Mouse (Mus musculus): ENCODE data around the gene Drg2. TPM values are rescaled to one million over a fixed set of nuclear protein-coding genes. Genes with fewer than 3 reads are reported as not detected.

Gene Drg2
- 86.5 and 92.2 TPM in 2 replicates for polyA plus RNA-seq (2015; fragmentation: Nextera tagmentation; extraction: Ambion mirVana)

DNA sequence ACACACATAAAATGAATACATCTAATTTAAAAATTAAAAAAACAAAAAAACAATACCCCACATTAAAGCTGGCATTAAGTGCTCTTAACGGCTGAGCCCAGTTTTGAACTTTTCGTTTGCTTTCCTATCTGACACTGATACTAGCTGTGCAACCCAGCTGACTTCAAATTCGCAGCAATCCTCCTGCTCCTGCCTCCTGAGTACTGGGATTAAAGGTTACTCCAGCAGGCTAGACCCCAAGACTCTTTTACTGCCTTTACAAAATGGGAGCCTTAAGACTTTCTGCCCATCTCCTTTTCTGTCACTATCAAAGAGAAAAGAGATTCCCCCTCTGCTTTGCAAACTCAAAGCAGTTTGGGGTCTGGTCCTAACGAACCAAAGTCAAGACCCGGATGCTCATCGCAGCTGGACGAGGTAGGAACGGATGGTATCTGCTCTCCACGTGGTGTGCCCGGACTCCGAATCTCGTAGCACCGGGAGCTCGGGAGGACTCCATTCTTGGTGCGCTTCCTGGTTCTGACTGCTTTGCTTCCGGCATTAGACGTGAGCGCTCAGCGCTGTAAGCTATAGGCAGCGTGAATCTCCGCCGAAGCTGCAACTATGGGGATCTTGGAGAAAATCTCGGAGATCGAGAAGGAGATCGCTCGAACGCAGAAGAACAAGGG, at the start of gene Drg2:
Gene Drg2 (plus strand): TSS at position 512 of the 665 bp plus-strand sequence.
- Histone ChIP-seq H3K4me1 (replicated peaks) (peaks cover 25% of the 10 kb centered on the region), H3K4me3 (peak within 1 kb of the TSS; percentile 76), H3K9ac (peak within 1 kb of the TSS; percentile 92), H3K9me3 (no peaks in the 10 kb centered on the region), H3K27me3 (no peaks in the 10 kb centered on the region), H3K36me3 (peaks cover 31% of the 10 kb centered on the region), H3K4me2 (peak within 1 kb of the TSS; percentile 80), H3K27ac (peak within 1 kb of the TSS; percentile 82)
- ATAC-seq (ENCODE audit: low FRiP score) = peak; percentile 93
- WGBS = 5% methylated on average over 27 of the region's 27 CpGs

DNA sequence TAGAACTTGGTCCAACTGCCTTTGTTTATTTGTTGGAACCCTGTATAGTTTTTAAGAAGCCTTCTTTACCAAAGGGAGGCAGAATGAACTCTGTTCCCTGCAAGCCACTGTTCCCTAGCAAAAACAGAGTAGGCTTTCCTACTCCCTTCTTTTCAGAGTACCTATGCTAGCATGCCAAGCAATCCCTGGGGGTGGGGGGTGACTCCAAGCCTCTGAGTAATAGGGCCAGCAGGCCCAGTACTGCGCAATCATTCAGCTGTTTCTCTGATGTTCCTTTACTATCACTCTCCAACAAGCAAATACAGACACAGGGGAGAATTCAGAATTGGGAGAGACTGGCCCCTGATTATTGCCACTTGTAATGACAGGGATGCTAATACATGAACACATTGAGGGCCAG, 47.8 kb upstream of the Drg2 start:
- 96% methylated on average over 1 of the region's 1 CpGs for WGBS

DNA sequence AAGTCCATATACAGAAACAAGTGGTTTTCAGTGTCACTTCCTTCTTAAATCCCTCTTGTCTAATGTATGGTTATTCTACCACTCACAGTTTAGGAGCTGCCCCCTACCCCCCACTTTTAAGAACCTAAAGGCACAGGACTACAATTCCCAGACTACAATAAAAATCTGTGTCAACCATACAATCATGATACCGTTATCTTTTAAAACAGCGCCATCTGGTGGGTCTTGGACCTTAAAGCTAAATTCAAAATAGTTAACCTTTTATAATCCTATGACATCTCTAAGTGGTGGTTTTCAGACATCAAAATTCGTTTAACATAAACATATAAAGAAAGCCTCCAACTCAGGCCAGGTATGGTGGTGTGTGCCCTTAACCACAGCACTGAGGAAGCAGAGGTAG, 42.2 kb upstream of the Drg2 start:
- no peaks in the 10 kb centered on the region for H3K27me3 ChIP-seq
- no peak for ATAC-seq (ENCODE audit: low FRiP score)
- H3K4me3 ChIP-seq = no peak overlapping the region
- 12% methylated on average over 3 of the region's 3 CpGs for WGBS
- H3K36me3 ChIP-seq = peaks cover 22% of the 10 kb centered on the region
- H3K4me1 ChIP-seq (replicated peaks) = peaks cover 23% of the 10 kb centered on the region
- no peak overlapping the region for H3K9ac ChIP-seq
- H3K27ac ChIP-seq = no peak overlapping the region
- H3K4me2 ChIP-seq = no peak overlapping the region
- no peaks in the 10 kb centered on the region for H3K9me3 ChIP-seq

More for the DNA sequence above, 47.8 kb upstream of the Drg2 start:
- H3K9me3 ChIP-seq = no peaks in the 10 kb centered on the region
- ATAC-seq (ENCODE audit: low FRiP score) = no peak
- H3K36me3 ChIP-seq = peaks cover 75% of the 10 kb centered on the region
- no peak overlapping the region for H3K4me3 ChIP-seq
- no peaks in the 10 kb centered on the region for H3K4me1 ChIP-seq (replicated peaks)
- no peak overlapping the region for H3K27ac ChIP-seq
- no peaks in the 10 kb centered on the region for H3K27me3 ChIP-seq
- no peak overlapping the region for H3K9ac ChIP-seq
- no peak overlapping the region for H3K4me2 ChIP-seq

DNA sequence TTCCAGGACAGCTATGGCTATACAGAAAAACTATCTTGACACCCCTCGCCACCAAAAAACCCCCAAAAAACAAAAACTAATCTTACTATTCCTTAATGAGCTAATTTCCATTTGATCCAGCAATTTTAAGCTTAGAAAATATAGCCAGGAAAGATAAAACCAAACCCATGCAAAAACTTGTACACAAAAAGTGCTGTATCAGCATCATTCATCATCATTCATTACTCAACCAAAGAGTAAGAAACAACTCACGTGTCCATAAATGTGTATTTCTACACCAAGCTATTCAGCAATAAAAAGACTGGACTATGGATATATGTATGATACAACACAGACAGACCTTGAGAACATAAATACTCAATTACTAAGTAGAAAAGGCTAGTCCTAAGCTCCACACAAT, 41.5 kb upstream of the Drg2 start:
- Histone ChIP-seq H3K36me3 (peaks cover 15% of the 10 kb centered on the region), H3K9me3 (no peaks in the 10 kb centered on the region), H3K4me2 (no peak overlapping the region), H3K4me3 (no peak overlapping the region), H3K4me1 (replicated peaks) (peaks cover 23% of the 10 kb centered on the region), H3K9ac (no peak overlapping the region), H3K27me3 (no peaks in the 10 kb centered on the region), H3K27ac (no peak overlapping the region)
- no peak for ATAC-seq (ENCODE audit: low FRiP score)
- WGBS = 86% methylated on average over 2 of the region's 2 CpGs

DNA sequence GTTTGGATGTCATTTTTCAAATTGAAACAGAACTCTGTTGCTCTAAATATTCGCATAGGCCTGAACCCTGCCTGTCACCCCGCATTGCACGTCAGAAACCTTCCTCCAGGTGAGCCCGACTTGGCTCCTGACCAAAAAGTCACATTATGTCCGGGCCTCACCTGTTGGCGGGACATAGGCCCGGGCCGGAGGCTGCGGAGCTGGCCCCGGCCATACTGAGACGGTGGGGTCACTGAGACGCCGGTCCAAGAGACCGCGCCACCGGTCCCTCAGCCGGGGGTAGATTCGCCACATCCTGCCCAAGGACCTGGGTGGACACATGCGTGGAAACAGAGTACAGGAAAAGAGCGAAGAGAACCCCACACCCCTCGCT, 37.8 kb upstream of the Drg2 start:
- Histone ChIP-seq H3K27me3 (no peaks in the 10 kb centered on the region), H3K9me3 (no peaks in the 10 kb centered on the region), H3K4me1 (replicated peaks) (peaks cover 38% of the 10 kb centered on the region), H3K9ac (peak overlapping the region; percentile 86), H3K4me3 (peak overlapping the region; percentile 79), H3K27ac (peak overlapping the region; percentile 84), H3K4me2 (peak overlapping the region; percentile 81), H3K36me3 (no peaks in the 10 kb centered on the region)
- WGBS = 1% methylated on average over 21 of the region's 21 CpGs
- ATAC-seq (ENCODE audit: low FRiP score) = no peak; the same call in 1 of the 2 replicates

DNA sequence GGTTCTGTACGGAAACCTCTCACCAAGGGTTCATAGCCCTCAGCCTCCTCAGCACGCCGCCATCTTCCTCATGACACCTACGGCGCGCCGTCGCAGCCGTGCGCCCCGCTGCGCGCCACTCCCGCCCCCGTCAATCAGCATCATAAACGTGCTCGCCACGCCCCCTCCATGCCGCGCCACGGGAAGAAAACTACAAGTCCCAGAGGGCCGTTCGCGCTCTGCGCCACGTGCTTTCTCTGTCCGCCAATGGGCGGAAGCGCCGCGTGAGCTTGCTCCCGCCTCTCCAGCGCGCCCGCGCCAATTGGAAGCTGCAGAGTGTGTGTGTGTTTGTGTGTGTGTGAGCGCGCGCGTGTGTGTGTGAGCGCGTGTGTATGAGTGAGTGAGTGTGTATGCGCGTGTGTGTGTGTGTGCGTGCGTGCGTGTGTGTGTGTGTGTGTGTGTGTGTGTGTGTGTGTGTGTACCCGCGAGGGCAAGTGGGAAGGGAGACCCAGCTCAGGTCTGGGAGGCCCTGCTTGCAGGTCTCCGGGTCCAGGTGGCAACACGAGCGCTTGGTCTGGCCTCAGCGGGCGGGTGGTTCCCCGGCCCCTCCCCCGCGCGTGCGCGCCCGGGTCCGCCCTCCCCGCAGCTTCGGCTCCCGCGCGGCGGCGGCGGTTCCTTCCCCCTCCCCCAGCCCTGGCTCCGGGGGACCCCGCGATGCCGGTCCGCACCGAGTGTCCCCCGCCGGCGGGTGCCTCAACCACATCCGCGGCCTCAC, 37.3 kb upstream of the Drg2 start, which contains the start of gene Gid4:
Gene Gid4 (plus strand): TSS at position 183 of the 754 bp plus-strand sequence.
- H3K4me3 ChIP-seq = peak within 1 kb of the TSS; percentile 79
- WGBS = under 1% methylated on average over 66 of the region's 81 CpGs
- H3K27me3 ChIP-seq = no peaks in the 10 kb centered on the region
- H3K9ac ChIP-seq = peak within 1 kb of the TSS; percentile 88
- no peaks in the 10 kb centered on the region for H3K36me3 ChIP-seq
- H3K4me2 ChIP-seq = peak within 1 kb of the TSS; percentile 81
- H3K27ac ChIP-seq = peak within 1 kb of the TSS; percentile 92
- H3K9me3 ChIP-seq = no peaks in the 10 kb centered on the region
- peaks cover 38% of the 10 kb centered on the region for H3K4me1 ChIP-seq (replicated peaks)
- peak; percentile 98 for ATAC-seq (ENCODE audit: low FRiP score)

DNA sequence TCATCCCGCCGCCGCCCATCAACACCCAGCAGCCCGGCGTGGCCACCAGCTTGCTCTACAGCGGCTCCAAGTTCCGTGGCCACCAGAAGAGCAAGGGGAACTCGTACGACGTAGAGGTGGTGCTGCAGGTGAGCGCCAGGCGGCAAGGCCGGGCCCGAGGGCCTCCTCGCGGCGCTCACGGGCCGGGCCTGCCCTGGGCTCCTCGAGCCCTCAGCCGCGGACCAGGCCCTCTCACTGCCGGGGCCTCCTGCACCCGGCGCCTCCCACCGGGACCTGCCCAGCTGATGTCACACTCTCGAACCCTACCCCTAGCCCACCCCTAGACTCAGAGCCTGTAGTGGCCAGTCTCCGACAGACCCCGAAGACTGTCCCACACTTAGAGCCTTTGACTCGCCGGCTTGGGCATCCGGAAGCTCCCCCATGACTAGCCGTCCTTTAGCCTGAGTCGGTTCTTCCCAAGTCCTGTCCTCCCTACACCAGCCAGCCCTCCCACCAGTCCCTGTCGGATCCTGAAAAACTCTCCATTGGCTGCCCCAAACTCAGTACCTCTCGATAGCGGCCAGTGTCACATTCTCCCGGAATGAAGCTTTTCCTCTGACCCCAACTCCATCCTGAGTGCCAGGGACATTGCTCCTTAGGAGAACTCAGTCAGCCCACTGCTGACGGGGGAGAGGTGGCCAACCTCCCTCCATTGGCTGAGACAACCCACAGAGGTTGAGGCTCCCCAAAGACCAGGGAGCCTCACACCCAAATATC, 36.5 kb upstream of the Drg2 start, which contains the start of gene Atpaf2:
Gene Atpaf2 (minus strand): TSS at position 741 of the 756 bp plus-strand sequence.
- H3K27me3 ChIP-seq = no peaks in the 10 kb centered on the region
- ATAC-seq (ENCODE audit: low FRiP score) = peak; percentile 59
- under 1% methylated on average over 38 of the region's 39 CpGs for WGBS

DNA sequence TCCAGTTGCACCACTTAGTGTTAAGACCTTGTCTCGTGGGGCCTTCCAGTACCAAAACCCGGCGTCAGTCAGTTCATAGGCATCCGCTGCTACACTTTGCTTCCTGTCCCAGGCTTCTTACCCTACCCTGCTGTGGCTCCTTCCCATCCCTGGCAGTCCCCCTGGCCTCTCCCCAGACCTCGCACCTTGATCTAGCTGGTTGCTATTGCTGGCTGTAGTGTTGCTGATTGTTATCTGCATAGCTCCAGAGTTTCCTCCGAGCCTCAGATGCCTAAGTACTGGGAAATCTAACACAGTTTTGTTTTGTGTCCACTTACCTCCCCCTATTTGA, 36.0 kb upstream of the Drg2 start:
- WGBS = 27% methylated on average over 6 of the region's 6 CpGs
- 0 out of 2 replicates have a peak overlapping the region, but pooled peaks have one; percentile 92 for H3K27ac ChIP-seq

More for the DNA sequence above, 36.5 kb upstream of the Drg2 start, which contains the start of gene Atpaf2:
- Histone ChIP-seq H3K4me2 (peak within 1 kb of the TSS; percentile 80), H3K9me3 (no peaks in the 10 kb centered on the region), H3K4me1 (replicated peaks) (peaks cover 38% of the 10 kb centered on the region), H3K4me3 (peak within 1 kb of the TSS; percentile 79), H3K36me3 (no peaks in the 10 kb centered on the region), H3K9ac (peak within 1 kb of the TSS; percentile 88), H3K27ac (peak within 1 kb of the TSS; percentile 92)

DNA sequence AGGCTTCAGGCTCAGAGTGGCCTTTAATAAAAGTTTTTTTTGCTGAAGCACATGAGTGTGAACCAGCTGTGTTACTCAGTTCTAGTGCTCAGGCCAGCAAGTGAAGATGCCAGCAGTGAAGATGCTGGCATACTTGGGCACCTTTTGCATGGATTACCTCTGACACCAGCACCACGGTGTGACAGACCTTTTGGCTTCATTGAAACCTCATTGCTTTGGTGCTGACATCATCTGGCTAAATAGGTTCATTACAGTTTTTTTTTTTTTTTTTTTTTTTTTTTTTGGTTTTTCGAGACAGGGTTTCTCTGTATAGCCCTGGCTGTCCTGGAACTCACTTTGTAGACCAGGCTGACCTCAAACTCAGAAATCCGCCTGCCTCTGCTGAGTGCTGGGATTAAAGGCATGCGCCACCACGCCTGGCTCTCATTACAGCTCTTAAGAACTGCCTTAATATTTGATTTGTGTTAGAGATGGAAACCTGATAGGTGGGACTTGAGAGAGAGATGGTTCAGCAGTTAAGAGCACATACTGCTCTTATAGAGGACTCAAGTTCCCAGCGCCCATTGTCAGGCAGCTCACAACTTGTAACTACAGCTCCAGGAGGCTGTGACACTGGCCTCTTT, 32.2 kb upstream of the Drg2 start:
- peaks cover 16% of the 10 kb centered on the region for H3K4me1 ChIP-seq (replicated peaks)
- H3K36me3 ChIP-seq = peaks cover 11% of the 10 kb centered on the region
- H3K27ac ChIP-seq = no peak overlapping the region
- H3K27me3 ChIP-seq = no peaks in the 10 kb centered on the region
- no peak for ATAC-seq (ENCODE audit: low FRiP score)
- no peak overlapping the region for H3K4me3 ChIP-seq
- H3K9me3 ChIP-seq = no peaks in the 10 kb centered on the region
- H3K4me2 ChIP-seq = no peak overlapping the region
- WGBS = 65% methylated on average over 6 of the region's 6 CpGs
- no peak overlapping the region for H3K9ac ChIP-seq

More for the DNA sequence above, 36.0 kb upstream of the Drg2 start:
- ATAC-seq (ENCODE audit: low FRiP score) = no peak
- Histone ChIP-seq H3K4me3 (peak overlapping the region; percentile 79), H3K36me3 (no peaks in the 10 kb centered on the region), H3K4me1 (replicated peaks) (peaks cover 38% of the 10 kb centered on the region), H3K9ac (peak overlapping the region; percentile 88), H3K4me2 (peak overlapping the region; percentile 80), H3K27me3 (no peaks in the 10 kb centered on the region), H3K9me3 (no peaks in the 10 kb centered on the region)

DNA sequence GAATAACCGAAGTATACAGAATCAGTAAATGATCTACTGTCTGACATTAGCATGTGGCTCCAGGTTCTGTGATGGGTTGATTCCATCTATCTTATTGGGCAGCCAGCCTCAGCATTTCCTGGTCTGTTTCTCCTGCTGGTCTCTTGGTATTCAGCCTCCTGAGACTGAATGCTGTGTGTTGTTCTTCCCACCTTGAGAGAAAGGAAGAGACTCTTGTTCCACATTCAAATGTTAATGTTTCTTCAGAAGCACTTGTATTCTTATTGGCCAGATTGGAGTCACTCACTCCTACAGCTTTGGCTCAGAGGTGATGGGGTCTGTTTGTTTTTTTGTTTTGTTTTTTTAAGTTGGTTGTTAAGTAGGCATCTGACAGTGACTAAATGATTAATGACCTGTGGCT, 31.4 kb upstream of the Drg2 start:
- Histone ChIP-seq H3K4me3 (no peak overlapping the region), H3K9ac (no peak overlapping the region), H3K36me3 (peaks cover 19% of the 10 kb centered on the region), H3K4me2 (no peak overlapping the region), H3K9me3 (no peaks in the 10 kb centered on the region), H3K4me1 (replicated peaks) (peaks cover 14% of the 10 kb centered on the region), H3K27me3 (no peaks in the 10 kb centered on the region), H3K27ac (no peak overlapping the region)
- no peak for ATAC-seq (ENCODE audit: low FRiP score)
- WGBS = 39% methylated on average over 1 of the region's 1 CpGs

DNA sequence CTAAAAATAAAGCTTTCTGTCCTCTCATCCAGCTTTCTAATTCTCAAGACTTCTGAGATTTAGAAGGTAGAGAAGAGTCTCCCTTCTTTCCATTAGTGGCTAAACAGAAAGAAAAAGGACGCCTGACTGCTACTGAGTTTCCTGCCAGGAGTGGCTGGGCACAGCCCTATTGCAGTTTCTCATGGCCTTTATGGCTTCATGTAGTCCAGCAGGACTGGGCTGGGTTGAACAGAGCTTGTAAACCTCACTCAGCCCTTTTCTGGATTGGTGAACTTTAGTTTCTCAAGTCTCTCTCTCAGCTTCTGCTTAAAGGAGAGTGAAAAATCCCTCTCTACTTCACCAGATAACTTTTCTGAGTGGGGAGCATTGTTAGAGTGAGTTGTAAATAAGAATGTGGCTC, 28.0 kb upstream of the Drg2 start:
- H3K27ac ChIP-seq = no peak overlapping the region
- WGBS = 82% methylated on average over 1 of the region's 1 CpGs
- H3K4me2 ChIP-seq = no peak overlapping the region
- H3K27me3 ChIP-seq = no peaks in the 10 kb centered on the region
- no peak overlapping the region for H3K4me3 ChIP-seq
- no peaks in the 10 kb centered on the region for H3K9me3 ChIP-seq
- peaks cover 37% of the 10 kb centered on the region for H3K36me3 ChIP-seq
- no peak for ATAC-seq (ENCODE audit: low FRiP score)
- H3K9ac ChIP-seq = no peak overlapping the region
- H3K4me1 ChIP-seq (replicated peaks) = no peaks in the 10 kb centered on the region

DNA sequence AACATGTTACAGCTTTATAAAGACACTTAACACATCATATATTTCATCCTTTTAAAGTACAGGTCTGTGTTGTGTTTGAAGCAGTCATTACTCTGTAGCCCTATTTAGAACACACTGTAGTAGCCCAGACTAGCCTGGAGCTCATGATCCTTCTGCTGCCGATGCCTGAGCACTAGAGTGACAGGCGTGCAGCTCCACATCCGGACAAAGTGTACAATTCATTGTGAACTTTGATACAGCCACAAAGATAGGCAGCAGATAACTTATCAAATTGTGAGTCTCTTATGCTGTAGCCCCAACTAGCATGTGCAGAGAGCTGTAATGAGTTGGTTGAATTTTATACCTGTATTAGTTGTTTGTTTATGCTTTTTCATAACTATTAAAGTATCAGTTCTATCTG, 26.8 kb upstream of the Drg2 start:
- WGBS = 99% methylated on average over 3 of the region's 3 CpGs
- no peak overlapping the region for H3K4me2 ChIP-seq
- no peak overlapping the region for H3K9ac ChIP-seq
- H3K36me3 ChIP-seq = peaks cover 48% of the 10 kb centered on the region
- H3K4me3 ChIP-seq = no peak overlapping the region
- no peaks in the 10 kb centered on the region for H3K9me3 ChIP-seq
- H3K27ac ChIP-seq = no peak overlapping the region
- ATAC-seq (ENCODE audit: low FRiP score) = no peak
- no peaks in the 10 kb centered on the region for H3K4me1 ChIP-seq (replicated peaks)
- no peaks in the 10 kb centered on the region for H3K27me3 ChIP-seq

Measured in hindbrain, embryonic 13.5 days (tissue).